Mouse (Mus musculus) right cerebral cortex, postnatal 14 days (tissue): ENCODE results near the gene Defb19.
A peak's percentile ranks its signal among the peaks of the same experiment; 100 is the strongest.

ENCODE experiments used
- DNase-seq: peaks from one replicate; pipeline ENCODE4 v3.0.0; 2022

Gene Defb19

DNA sequence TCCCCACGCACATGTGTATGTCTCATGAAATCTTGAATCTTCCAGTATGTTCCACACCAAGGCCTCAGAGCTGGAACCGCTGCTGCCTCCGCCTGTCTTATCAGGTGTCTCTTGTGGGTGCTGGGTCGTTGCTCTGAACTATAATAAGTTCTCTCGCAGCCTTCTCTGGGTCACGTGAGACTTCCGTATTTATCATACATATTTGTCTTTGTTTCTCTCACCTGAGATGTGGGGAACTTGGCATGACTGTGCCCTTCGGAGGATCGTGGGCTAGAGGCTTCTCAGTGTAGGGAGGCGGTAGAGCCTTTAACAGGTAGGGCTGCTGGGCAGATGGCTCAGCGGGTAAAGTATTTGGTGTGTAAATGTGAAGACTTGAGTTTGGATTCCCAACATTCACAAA, 500 bp upstream of the Defb19 start:
- DNase-seq: no peak

DNA sequence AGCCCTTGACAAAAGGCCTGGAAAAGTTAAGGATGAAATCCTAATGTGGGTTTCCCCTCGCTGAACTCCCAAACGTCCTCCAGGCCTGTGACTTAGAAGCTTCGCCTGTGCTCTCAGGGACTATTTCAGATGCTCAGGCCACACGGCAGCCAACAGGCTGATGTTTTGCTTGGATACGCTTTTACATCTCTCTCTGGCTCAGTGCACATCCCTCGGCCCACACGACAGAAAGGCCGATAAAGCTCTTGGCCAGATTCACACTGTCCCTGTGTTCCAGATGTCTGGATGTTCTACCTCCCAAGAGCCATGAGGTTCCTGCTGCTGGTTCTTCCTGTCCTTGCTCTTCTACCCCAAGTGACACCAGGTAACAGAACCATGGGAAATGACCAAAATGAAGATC, 6.6 kb downstream of the Defb19 start:
- no peak for DNase-seq

DNA sequence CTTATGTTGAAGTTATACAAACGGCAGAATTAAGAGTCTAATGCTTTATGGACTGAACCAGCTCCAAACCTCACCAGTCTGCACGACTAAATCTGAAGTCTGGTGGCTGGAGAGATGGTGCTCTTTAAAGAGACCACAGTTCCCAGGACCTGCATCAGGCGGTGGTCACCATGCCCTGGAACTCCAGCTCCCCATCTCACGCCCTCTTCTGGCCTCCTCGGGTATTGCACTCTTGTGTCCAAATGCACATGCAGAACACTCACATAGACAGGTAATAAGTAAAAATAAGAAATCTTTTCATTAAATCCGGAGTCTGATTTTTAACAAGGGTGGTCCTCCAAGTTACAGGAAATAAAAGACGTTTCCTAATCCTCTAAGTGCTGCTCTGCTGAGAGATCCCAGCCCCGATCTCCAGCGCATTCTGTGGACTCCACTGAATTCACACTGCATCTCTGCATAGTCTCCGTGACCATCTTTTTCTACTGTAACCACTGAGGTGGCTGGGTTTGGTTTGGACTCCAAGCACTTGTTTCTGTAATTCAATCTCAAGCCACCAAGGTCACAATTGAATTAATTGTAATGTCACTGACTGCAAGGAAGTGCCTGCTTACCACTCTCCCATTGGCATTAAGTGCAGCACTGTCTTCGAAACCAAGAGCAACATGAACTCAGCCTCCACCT, 7.9 kb downstream of the Defb19 start, which contains the start of gene Defb21:
Gene Defb21, plus strand, starts transcription at position 631 of the 681 bp plus-strand sequence.
- DNase-seq: no peak

DNA sequence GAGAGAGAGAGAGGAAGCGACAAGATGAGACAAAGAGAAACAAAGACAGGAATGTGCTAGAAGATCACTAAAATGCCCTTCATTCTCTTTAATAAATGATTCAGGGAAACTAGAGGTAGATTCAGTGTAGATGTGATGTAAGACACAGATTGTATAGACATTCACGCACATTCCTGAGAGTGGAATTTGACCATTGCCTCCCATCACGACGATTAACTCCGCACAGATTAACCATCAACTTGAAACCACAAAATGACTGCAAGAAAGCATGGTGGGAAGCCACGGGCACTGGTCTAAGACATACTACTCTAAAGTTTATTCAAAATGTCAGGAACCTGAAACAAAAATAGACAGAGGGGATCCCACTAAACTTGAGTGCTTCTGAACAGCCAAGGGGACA, 9.8 kb downstream of the Defb19 start:
- DNase-seq: no peak

DNA sequence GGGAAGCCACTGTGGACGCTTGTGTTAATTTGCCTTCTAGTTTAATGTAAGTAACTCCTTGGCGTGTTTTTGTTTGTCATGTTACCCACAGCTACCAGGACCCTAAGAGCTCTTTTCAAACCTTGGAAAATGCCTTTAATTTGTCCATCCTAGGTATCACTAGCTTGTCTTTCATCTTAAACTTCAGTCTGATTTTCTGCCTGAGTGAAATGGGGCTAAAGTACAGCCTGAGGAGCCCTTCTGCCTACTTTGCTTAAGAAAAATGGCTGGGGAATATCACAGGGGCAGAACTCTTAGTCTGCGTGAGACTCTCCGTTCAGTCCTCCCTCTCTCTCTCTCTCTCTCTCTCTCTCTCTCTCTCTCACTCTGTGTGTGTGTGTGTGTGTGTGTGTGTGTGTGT, 10.2 kb downstream of the Defb19 start:
- DNase-seq: no peak

DNA sequence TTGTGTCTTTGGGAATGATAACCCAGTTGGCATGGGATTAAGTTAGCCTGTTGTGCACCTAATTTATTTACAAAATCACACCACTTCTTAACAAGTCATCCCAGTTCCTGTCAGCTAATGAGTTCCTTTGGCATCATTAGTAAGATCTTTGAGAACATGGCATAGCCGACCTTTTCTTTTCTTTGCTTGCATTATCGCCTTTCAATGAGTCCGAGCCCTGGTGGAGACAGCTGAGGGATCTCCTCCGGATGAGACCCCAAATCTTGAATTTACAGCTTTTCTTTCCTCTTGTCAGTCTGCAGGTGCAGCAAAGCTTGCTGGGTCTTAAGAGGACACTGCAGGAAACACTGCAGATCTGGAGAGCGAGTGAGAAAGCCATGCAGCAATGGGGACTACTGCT, 11.1 kb downstream of the Defb19 start, which contains the start of gene Gm17416:
Gene Gm17416, plus strand, starts transcription at position 301 of the 400 bp plus-strand sequence.
- no peak for DNase-seq

DNA sequence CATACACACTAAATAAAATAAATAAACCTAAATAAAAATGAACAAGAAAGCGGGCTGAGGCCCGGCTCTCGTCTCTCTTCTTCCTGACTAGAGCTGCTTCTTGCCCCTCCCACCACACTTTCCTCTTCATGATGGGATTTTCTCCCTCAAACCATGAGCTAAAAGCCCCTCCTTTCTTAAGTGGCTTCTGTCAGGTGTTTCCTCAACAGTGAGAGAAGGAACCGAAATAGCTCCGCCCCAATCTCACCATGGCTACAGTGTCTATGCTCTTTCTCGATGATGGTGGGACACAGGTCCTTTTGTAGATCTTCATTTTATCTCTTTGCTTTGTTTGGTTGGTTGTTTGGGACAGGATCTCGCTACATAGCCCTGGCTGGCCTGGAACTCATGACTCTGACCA, 23.5 kb downstream of the Defb19 start:
- DNase-seq: no peak

DNA sequence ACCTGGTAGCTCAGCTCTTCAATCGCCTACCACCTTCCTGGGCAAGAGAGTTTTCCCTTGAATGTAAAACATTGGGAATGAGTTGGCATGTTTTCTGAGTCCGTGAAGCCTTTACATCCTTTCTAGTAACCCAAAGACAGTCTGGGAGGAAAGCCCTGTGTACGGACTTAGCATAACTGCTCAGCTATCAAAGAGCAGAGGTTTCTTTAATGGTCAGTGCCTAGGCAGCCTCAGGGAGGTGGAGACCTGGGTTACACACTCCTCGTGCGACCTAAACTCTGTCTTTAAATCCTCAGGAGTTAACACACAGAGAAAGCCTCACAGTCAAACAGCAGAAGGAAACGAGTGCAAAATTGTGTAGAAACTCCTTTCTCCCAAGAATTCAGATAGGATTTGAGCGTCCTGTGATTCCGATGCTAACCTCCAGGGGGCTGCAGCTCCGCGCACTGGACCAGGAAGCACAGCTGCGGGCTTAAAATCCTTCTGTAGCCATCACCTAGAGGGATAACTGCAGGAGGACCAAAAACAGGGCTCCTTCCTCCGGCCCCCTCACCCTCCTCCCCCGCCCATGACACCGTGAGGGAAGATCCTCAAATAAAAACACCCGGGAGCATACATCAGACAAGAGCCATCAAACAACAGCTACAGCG, 26.2 kb downstream of the Defb19 start:
- peak; percentile 76 for DNase-seq

DNA sequence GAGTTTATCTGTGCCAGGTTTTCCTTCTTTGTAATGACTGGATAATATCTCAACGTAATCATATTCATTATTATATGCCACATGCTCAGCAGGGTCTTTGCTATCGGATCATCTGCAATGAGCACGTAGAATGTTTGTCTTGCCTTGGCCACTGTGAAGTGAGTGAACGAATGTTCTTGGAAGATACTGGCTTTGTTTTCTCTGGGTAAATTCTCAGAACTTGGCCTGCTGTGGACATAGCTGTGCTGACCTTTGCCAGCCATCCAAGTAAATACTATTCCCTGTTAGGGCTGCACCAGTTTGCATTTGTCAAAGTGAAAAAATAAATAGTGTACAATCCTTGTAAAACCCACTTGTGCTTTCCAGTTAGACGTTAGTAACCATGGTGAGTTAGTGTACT, 32.0 kb downstream of the Defb19 start:
- no peak for DNase-seq

DNA sequence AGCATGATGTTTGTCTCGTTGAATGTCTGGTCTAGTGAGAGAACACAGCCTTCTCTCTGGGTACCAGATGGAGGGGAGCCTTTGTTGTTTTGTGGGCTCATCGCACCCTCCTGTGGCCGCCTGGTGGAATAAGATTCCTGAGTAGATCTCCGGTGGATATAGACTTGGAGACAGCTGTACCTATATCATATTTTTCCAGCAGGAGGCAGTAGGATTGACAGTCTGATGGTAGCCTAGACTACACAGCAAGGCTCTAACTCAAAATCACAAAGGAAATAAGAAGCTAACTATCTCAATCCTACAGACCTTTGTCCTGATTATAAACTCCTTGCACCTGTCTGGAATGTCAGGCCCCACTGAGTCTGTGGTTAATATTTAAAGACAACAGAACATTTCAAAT, 35.4 kb downstream of the Defb19 start:
- DNase-seq: peak; percentile 54

DNA sequence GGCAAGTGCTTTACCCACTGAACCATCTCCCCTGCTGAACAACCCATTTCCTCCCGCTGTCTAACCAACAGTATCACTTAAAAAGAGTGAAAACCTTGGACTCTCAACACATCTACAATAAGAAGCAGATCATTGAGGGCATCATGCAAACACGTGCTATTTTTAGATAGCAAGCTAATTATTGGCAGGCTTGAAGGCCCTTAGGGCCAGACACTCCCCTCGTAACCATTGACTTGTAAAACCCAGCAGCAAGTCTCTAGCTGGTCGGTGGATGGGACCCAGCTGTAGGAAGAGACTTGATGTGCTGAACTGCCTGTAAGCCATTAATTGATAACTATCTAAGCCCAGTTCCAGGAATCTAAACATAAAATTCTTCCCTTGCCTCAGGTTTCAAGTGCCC, 36.6 kb downstream of the Defb19 start:
- DNase-seq: no peak

DNA sequence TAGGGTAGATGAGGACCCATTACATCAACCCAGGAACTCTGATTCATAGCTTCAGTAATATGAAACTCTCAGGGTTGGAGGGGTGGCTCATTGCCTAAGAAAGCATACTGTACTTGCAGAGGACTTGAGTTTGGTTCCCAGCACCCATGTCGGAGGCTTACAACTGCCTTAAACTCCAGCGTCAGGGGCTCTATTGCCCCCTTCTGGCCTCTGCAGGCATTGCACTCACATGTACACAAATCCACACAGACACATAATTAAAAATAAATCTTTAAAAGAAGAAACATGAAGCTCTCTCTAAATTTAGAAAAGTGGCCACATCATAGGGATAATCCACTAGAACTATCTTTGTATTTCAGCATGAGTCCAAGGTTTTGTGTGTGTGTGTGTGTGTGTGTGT, 37.2 kb downstream of the Defb19 start:
- DNase-seq: no peak

DNA sequence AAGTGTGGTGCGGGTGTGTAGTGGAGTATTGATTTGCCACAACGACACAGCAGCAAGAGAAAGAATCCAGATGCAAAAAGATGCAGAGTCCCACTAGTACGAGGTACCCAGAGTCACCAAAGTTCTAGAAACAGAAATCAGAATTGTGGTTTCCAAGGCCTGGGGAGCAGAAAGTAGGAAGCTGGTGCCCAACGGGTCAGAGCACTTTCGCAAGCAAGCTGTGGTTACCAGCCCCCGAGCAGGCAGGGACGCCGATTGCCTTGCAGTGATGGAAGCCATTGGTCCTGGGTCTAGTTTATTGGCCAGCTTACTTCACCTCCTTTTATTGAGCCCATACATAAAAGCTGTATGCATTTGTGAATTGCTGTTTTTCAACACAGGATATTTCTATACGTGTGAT, 38.1 kb downstream of the Defb19 start:
- no peak for DNase-seq

DNA sequence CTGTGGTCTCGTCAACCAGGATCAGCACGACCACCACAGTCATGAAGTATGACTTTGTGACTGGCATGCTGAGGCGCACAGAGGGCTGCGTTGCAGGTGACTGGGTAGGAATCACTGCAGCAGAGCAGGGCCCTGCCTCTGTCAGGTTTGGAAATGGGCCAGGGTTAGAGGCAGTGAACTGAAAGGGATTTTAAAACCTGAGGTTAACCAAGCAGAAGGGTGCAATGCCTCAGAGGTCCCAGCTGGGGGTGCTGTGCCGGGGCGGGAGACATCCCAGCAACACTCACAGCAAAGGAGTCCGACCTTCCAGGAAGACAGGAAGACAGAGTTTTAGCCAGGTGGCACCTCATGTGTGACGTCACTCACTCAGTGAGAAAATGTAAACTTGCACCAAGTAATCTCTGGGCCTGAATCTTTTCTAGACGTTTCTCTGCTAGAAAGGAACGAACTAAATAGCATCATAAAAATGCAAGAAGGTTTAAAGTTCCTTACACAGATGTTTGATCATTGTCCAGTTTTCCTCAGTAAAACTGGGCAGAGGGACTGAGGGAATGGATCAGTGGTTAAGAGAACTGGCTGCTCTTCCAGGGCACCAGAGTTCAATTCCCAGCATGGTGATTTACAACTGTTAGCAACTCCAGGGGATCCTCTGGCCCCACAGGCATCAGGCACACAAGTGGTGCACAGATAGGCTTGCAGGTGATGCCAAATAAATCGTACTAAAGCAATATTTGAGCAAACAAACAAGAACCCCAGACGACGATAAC, 40.0 kb downstream of the Defb19 start, which contains the start of gene Defb29:
Gene Defb29, minus strand, starts transcription at position 155 of the 767 bp plus-strand sequence.
- DNase-seq: no peak
